Mouse (Mus musculus) gastrocnemius, adult 2 months (tissue): Measurements from ENCODE around the gene Scamp4. TPM values are rescaled to one million over a fixed set of nuclear protein-coding genes. Genes with fewer than 3 reads are reported as not detected.
A peak's percentile ranks its signal among the peaks of the same experiment; 100 is the strongest.
"Not testable (repeated sequence)": the region's sequence is repeated elsewhere in the genome, so short reads cannot be mapped to it uniquely, and the experiment has no call there.

Experiments used
- DNase-seq: peaks from one replicate; pipeline ENCODE4 v3.0.0; 2022
- H3K27ac ChIP-seq: fragments of 200-600 bp; 2 replicates; pipeline ENCODE4 v1.8.1; 2022; ENCODE audit warnings: mild to moderate bottlenecking
- H3K4me3 ChIP-seq: fragments of 200-600 bp; 2 replicates; pipeline ENCODE4 v1.8.1; 2022; ENCODE audit warnings: mild to moderate bottlenecking, moderate library complexity
- CTCF ChIP-seq: fragments of 200-600 bp; IDR thresholded peaks from 2 replicates; pipeline ENCODE4 v1.8.1; 2022; ENCODE audit warnings: antibody characterized with exemption, mild to moderate bottlenecking, moderate library complexity
- intact Hi-C: fragments of 180-260 bp; cut with DNase I; formaldehyde crosslinking; loops from one replicate; pipeline ENCODE4 v1.15.1; 2025
- total RNA-seq, 2 experiments: library from RNA; stranded (reverse); gene quantifications; 2 replicates each; pipeline ENCODE4 v1.2.3; 2021

The Scamp4 gene
- total RNA-seq, 2 experiments from 2014 or later: 17.0 to 17.5 TPM

DNA sequence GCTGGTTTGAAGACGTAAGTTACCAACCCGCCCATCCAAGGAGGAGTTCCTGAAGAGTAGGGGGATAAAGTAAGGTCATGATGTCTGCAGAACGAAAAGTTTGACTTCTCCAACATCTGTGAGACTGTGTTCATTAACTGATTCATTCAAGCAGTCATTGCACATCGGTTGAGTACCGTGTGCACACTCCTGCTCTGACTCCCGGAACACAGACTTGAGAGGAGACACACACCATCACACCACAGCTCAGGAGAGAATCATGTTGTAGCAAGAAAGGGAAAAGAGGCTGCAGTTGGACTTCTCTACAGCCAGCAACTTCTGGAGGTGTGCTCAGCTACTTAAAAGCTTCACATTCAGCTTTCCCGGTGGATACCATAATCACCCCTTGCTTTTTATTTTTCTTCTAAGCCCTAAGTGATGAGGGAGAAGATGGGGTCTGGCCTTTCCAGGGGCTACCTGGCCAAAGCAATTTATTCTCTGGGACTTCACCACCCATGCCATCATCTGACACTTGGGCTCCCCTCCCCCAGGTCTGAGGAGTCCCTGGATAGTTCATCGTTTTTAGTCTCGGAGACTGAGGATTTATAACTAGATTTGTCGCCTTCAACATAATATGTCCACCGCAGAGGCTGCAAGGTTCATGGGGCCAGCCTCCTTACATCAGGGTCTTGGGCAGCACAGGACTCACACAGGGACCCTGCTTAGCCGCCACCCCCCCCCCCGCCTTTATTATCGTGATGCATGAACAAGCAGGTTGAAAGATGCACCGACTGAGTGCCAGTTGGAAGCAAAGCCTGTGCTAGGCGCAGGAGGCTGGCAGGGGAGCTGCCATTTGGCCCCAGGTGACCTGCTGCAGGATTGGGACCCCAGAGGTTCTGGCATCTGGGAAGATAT lies 18.4 kb downstream of the Scamp4 start:
- no peak for TF ChIP-seq CTCF
- no peak for DNase-seq
- peak overlapping the region; percentile 95 for H3K27ac ChIP-seq
- intact Hi-C loops: no loop called here
- H3K4me3 ChIP-seq: peak overlapping the region; percentile 79

DNA sequence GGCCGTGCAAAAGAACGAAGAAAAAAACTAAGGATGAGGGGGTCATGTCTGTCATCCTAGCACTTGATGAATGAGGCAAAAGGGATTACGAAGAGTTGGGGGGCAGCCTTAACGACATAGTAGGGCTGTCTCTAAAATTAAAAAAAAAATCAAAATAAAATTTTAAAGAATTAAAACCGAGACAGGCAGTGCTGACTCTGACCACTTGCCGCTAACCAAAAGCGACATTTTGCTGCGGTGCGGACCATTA lies 18.9 kb downstream of the Scamp4 start:
- no peak for DNase-seq
- TF ChIP-seq CTCF: no peak
- Histone ChIP-seq H3K4me3 (peak overlapping the region; percentile 79), H3K27ac (peak overlapping the region; percentile 95)
- intact Hi-C loops: no loop called here

GRCm38 (mm10) chr10:80621940-80622660 lies 19.4 kb downstream of the Scamp4 start:
- TF ChIP-seq CTCF: no peak
- DNase-seq: peak; percentile 99
- peak overlapping the region; percentile 95 for H3K27ac ChIP-seq
- peak overlapping the region; percentile 79 for H3K4me3 ChIP-seq
- intact Hi-C loops: no loop called here

GRCm38 (mm10) chr10:80622661-80623456 lies 20.2 kb downstream of the Scamp4 start, which contains the start of gene Csnk1g2:
Gene Csnk1g2 (plus strand): TSS chr10:80622838.
- TF ChIP-seq CTCF: peak; percentile 5; the same call in 1 of the 2 replicates
- H3K4me3 ChIP-seq: peak within 1 kb of the TSS; percentile 79
- intact Hi-C loops: no loop called here
- H3K27ac ChIP-seq: peak within 1 kb of the TSS; percentile 95
- DNase-seq: peak; percentile 76

- no peak for TF ChIP-seq CTCF
- Histone ChIP-seq H3K4me3 (peak overlapping the region; percentile 79), H3K27ac (peak overlapping the region; percentile 95)
- intact Hi-C loops: no loop called here
- peak; percentile 65 for DNase-seq
Observed at GRCm38 (mm10) chr10:80623457-80624191, 21.0 kb downstream of the Scamp4 start.

GRCm38 (mm10) chr10:80625764-80626163 lies 23.1 kb downstream of the Scamp4 start:
- TF ChIP-seq CTCF: no peak
- Histone ChIP-seq H3K4me3 (no peak overlapping the region), H3K27ac (peak overlapping the region; percentile 95; the same call in 1 of the 2 replicates)
- no peak for DNase-seq
- intact Hi-C loops: no loop called here

GRCm38 (mm10) chr10:80627685-80628084 lies 25.0 kb downstream of the Scamp4 start:
- intact Hi-C loops: loop anchor here (2.0 kb wide), 1 partner anchor 27 kb away; no protein-coding TSS in a partner anchor
- peak overlapping the region; percentile 88 for H3K27ac ChIP-seq
- H3K4me3 ChIP-seq: no peak overlapping the region
- DNase-seq: peak; percentile 69
- TF ChIP-seq CTCF: no peak

DNA sequence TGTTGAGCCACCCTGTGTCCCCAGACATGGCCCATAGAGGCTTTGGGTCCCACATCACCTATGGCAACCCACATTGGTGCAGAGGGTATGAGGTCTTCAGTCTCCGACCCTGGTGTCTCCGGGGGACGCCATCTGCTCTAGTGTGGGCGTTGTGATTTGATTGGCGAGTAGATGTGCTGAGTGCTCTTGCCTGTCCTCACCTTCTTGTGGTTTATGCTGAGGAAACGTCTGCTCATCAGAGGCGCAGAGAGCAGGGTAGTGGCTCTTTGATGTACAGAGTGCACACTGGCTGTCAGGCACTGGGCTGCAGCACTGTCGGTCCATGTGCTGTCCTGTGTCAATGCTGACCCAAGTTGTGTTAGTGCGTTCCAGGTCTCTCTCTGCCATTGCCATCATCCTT lies 26.3 kb downstream of the Scamp4 start:
- intact Hi-C loops: loop anchor here (2.0 kb wide), 1 partner anchor 26 kb away; no protein-coding TSS in a partner anchor
- no peak for TF ChIP-seq CTCF
- DNase-seq: no peak
- Histone ChIP-seq H3K4me3 (no peak overlapping the region), H3K27ac (peak overlapping the region; percentile 88)

DNA sequence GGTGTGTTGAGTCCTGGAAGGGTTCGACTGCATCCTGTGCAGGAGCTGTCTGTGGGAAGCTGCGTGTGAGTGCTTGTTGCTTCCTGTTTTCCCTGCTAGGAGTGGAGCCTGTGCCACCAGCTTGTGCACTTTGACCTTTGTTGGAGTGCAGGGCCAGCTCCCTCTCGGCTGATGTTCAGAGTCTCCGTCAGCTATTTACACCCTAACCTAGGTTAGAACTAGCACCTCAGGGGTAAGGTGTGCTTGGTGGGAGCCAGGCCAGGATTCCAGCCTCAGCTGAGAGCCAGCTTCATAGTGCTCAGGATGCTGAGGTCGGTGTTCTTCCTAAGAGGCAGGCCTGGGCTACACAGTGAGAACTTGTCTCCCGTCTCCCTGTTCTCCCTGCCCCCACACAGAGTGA lies 32.7 kb downstream of the Scamp4 start:
- TF ChIP-seq CTCF: no peak
- intact Hi-C loops: no loop called here
- Histone ChIP-seq H3K27ac (no peak overlapping the region; the same call in 1 of the 2 replicates), H3K4me3 (no peak overlapping the region)
- DNase-seq: no peak

DNA sequence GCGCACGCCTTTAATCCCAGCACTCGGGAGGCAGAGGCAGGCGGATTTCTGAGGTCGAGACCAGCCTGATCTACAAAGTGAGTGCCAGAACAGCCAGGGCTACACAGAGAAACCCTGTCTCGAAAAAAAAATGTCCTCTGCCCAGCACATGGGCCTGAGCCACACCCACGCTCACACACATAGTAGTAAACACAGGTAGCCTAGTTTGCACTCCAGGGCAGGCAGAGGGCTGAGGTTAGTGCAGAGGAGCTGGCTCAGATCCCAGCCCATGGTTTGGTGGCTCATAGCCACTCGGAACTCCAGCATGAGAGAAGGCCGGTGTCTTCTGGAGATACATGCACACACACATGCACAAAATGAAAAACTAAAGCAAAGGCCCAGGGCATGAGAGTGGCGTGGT lies 44.3 kb downstream of the Scamp4 start:
- Histone ChIP-seq H3K27ac (no peak overlapping the region), H3K4me3 (no peak overlapping the region)
- intact Hi-C loops: no loop called here
- no peak for DNase-seq
- TF ChIP-seq CTCF: no peak

GRCm38 (mm10) chr10:80649910-80650309 lies 47.2 kb downstream of the Scamp4 start:
- DNase-seq, intact Hi-C loops, H3K4me3 ChIP-seq, H3K27ac ChIP-seq: not testable (repeated sequence)

GRCm38 (mm10) chr10:80650392-80650791 lies 47.7 kb downstream of the Scamp4 start:
- intact Hi-C loops: no loop called here
- no peak overlapping the region for H3K27ac ChIP-seq
- no peak overlapping the region for H3K4me3 ChIP-seq
- DNase-seq: no peak
- TF ChIP-seq CTCF: no peak
